Mouse (Mus musculus) heart, postnatal 0 days (tissue): Measurements from ENCODE around the gene Fads1.

Source experiments
- CTCF ChIP-seq: IDR thresholded peaks from 2 replicates; pipeline ENCODE4 v1.5.1; 2016; ENCODE audit warnings: antibody characterized with exemption, control low read depth, low read depth
- EP300 ChIP-seq: IDR thresholded peaks from 2 replicates; pipeline ENCODE4 v1.6.1; 2016; ENCODE audit warnings: antibody characterized with exemption, low read depth

DNA sequence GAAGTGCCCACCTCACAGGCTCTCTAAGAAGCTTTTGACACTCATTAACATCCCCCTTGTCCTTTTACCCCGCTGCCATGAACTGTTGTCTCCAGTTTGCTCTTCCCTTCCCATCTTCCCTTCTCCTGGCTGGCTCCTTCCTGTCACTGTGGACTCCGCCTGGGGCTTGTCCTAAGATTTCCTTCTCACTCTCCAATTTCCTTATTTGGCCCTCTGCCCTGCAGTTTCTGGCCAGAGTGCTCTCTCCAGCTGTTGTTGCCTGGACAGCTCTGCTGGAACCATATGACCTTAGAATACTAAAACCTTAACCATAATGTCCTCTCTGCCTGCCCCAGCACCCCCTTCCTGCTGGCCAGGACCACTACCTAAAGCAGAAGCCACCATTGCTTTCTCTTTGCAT, 48.0 kb upstream of the Fads1 start:
- TF ChIP-seq EP300 (no peak), CTCF (no peak)
